Mouse (Mus musculus): ENCODE measurements around the gene Sash3. TPM values are rescaled to one million over a fixed set of nuclear protein-coding genes. Genes with fewer than 3 reads are reported as not detected.

Gene Sash3
- total and polyA plus RNA-seq, 3 experiments = 0.31 to 1.2 TPM; not detected in 1

DNA sequence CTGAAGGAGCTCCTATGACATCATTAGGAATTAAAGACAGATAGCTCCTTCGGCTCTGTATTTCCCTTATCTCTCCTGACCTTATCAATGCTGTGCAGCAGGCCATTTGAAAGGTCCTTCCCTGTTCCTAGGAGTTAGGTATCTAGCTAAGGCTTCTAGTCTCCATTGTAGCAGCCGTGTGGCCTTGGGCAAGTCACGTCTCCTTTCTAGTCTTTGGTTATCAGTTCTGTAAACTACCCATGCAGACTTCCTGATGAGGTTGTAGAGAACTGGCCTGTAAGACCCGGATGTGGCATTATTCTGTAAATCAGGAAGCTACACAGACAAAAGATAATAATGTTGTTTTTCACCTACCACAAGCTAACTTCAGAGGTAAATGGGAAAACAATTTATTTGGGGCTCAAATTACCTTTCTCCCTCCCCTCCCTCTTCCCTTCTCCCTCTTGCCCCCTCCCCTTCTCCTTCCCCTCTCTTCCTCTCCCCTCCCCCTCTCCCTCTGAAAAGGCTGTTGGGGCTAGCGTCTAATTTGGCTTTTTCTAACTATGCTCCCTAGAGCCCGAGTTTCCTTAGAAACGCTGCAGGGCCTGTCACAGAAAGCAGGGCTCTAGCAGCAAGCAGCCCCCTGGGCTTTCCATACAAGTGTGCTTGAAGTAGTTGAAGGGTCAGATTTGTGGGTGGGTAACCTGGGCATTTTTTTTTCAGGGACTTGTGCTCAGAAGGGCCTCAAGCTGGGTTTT is 7.5 kb upstream of the Sash3 start:
- H3K27me3 ChIP-seq (ENCODE audit: control insufficient read depth in 1 of 2, insufficient read depth in 2 of 2, low read length in 2 of 2) = no peaks in the 10 kb centered on the region
- peaks cover 0 to 23% of the 10 kb centered on the region in 2 experiments; a peak in 2 of 4 replicates for H3K36me3 ChIP-seq (ENCODE audit: control insufficient read depth in 1 of 2, insufficient read depth in 2 of 2, low read length in 2 of 2)
- no peaks in the 10 kb centered on the region for H3K9me3 ChIP-seq (replicated peaks; ENCODE audit: insufficient read depth, low read length)
- no peaks in the 10 kb centered on the region for H3K79me2 ChIP-seq (ENCODE audit: control insufficient read depth, insufficient read depth, low read length, poor library complexity)
- DNase-seq (ENCODE audit: low read depth, low spot score) = peak; percentile 91
- H3K9ac ChIP-seq (ENCODE audit: control insufficient read depth, low read depth, low read length, poor library complexity, severe bottlenecking) = peak overlapping the region; percentile 55
- peak overlapping the region; percentile 40 to 59 for H3K4me3 ChIP-seq (ENCODE audit: control insufficient read depth in 1 of 2, insufficient read depth in 1 of 2, low read depth in 2 of 2, low read length in 2 of 2)
- H3K4me1 ChIP-seq (ENCODE audit: control insufficient read depth in 1 of 2, insufficient read depth in 2 of 2, low read length in 2 of 2) = peaks cover 12 to 35% of the 10 kb centered on the region in 2 experiments
- peak overlapping the region; percentile 91 for H3K27ac ChIP-seq (ENCODE audit: control insufficient read depth, low read depth, low read length)
- no peak; the same call in 1 of the 2 replicates for TF ChIP-seq MAZ (IDR thresholded peaks at IDR 0.05; ENCODE audit: low read depth, low read length)
- no peak for TF ChIP-seq POLR2AphosphoS5 (IDR thresholded peaks at IDR 0.05; ENCODE audit: borderline replicate concordance, low read depth, low read length)
- peak; percentile 60; the same call in 1 of the 2 replicates for TF ChIP-seq BHLHE40 (IDR thresholded peaks at IDR 0.05; ENCODE audit: borderline replicate concordance, low read depth, low read length)
- TF ChIP-seq SIN3A (IDR thresholded peaks at IDR 0.05; ENCODE audit: low read length) = peak; percentile 61
- no peak for TF ChIP-seq KAT2A (conservative IDR thresholded peaks at IDR 0.05; ENCODE audit: low read depth, low read length)
- peak; percentile 82 for TF ChIP-seq EP300 (IDR thresholded peaks at IDR 0.05; ENCODE audit: low read depth in 1 of 2, low read length in 2 of 2)
- TF ChIP-seq NRF1 (IDR thresholded peaks at IDR 0.05; ENCODE audit: insufficient read depth, low read depth, low read length, poor library complexity, severe bottlenecking) = no peak
- peak; percentile 91 for TF ChIP-seq ETS1 (IDR thresholded peaks at IDR 0.05; ENCODE audit: low read depth, low read length)
- TF ChIP-seq TCF12 (IDR thresholded peaks at IDR 0.05; ENCODE audit: low read depth, low read length) = peak; percentile 84; the same call in 1 of the 2 replicates
- TF ChIP-seq ZKSCAN1 (IDR thresholded peaks at IDR 0.05; ENCODE audit: low read depth, low read length) = no peak
- TF ChIP-seq ZC3H11A (IDR thresholded peaks at IDR 0.05; ENCODE audit: low read depth, low read length) = no peak
- no peak for TF ChIP-seq MXI1 (IDR thresholded peaks at IDR 0.05; ENCODE audit: low read depth, low read length)
- no peak for TF ChIP-seq USF2 (IDR thresholded peaks at IDR 0.05; ENCODE audit: borderline replicate concordance in 1 of 2, insufficient read depth in 1 of 2, low read depth in 1 of 2, low read length in 2 of 2)
- TF ChIP-seq TBP (IDR thresholded peaks at IDR 0.05; ENCODE audit: low read depth, low read length) = peak; percentile 95
- 0 out of 2 replicates have a peak, but pooled peaks have one; percentile 62 for TF ChIP-seq ELF1 (IDR thresholded peaks at IDR 0.05; ENCODE audit: low read depth, low read length)
- no peak for TF ChIP-seq UBTF (IDR thresholded peaks at IDR 0.05; ENCODE audit: borderline replicate concordance, insufficient read depth, low read depth, low read length)
- no peak for TF ChIP-seq USF1 (IDR thresholded peaks at IDR 0.05; ENCODE audit: low read depth, low read length)
- TF ChIP-seq GABPA (IDR thresholded peaks at IDR 0.05; ENCODE audit: low read depth, low read length) = no peak
- TF ChIP-seq MAFK (IDR thresholded peaks at IDR 0.05; ENCODE audit: borderline replicate concordance, low read depth, low read length) = no peak
- TF ChIP-seq NELFE (IDR thresholded peaks at IDR 0.05; ENCODE audit: low read depth, low read length) = no peak
- no peak for TF ChIP-seq SMC3 (IDR thresholded peaks at IDR 0.05; ENCODE audit: low read depth, low read length)
- 0 out of 2 replicates have a peak, but pooled peaks have one; percentile 45 for TF ChIP-seq HCFC1 (IDR thresholded peaks at IDR 0.05; ENCODE audit: low read depth, low read length)
- no peak for TF ChIP-seq MEF2A (IDR thresholded peaks at IDR 0.05; ENCODE audit: extremely low read depth, insufficient replicate concordance, low read depth, low read length, poor library complexity, severe bottlenecking)
- 0 out of 4 replicates have a peak, but pooled peaks of 1 of the 2 experiments have one; percentile 26 for TF ChIP-seq POLR2A (IDR thresholded peaks at IDR 0.05; ENCODE audit: control insufficient read depth in 1 of 2, insufficient read depth in 1 of 2, low read depth in 1 of 2, low read length in 2 of 2, poor library complexity in 1 of 2)
- peak; percentile 92 for TF ChIP-seq GATA1 (IDR thresholded peaks at IDR 0.05; ENCODE audit: low read depth, low read length)
- TF ChIP-seq CHD2 (IDR thresholded peaks at IDR 0.05; ENCODE audit: low read length) = no peak
- TF ChIP-seq E2F4 (IDR thresholded peaks at IDR 0.05; ENCODE audit: borderline replicate concordance, low read depth, low read length) = no peak
- no peak for TF ChIP-seq JUND (IDR thresholded peaks at IDR 0.05; ENCODE audit: low read depth, low read length)
- no peak for TF ChIP-seq RAD21 (IDR thresholded peaks at IDR 0.05; ENCODE audit: low read depth, low read length)
- TF ChIP-seq CHD1 (IDR thresholded peaks at IDR 0.05; ENCODE audit: low read depth, low read length) = no peak
- no peak for TF ChIP-seq ZNF384 (IDR thresholded peaks at IDR 0.05; ENCODE audit: low read depth, low read length)
- TF ChIP-seq MYB (IDR thresholded peaks at IDR 0.05; ENCODE audit: low read depth, low read length) = no peak
- no peak for TF ChIP-seq CTCF (IDR thresholded peaks at IDR 0.05 in 2 of 3, conservative IDR thresholded peaks at IDR 0.05 in 1 of 3; ENCODE audit: control insufficient read depth in 1 of 3, insufficient read depth in 1 of 3, low read depth in 2 of 3, low read length in 3 of 3, poor library complexity in 1 of 3, severe bottlenecking in 1 of 3)
- TF ChIP-seq TAL1 (IDR thresholded peaks at IDR 0.05; ENCODE audit: low read length) = peak; percentile 77
- TF ChIP-seq ZMIZ1 (IDR thresholded peaks at IDR 0.05; ENCODE audit: low read depth, low read length) = no peak
